Mouse (Mus musculus) gastrocnemius, adult 8-10 months (tissue): Measurements from ENCODE around the gene Rnf183. TPM values are rescaled to one million over a fixed set of nuclear protein-coding genes. Genes with fewer than 3 reads are reported as not detected.

Experiments
- DNase-seq, 2 experiments: peaks; one replicate each; pipeline ENCODE4 v3.0.0; 2022; ENCODE audit warnings: low spot score in 2 of 2
- total RNA-seq, 4 experiments: library from RNA; stranded (reverse); gene quantifications; 2 replicates each; pipeline ENCODE4 v1.2.4; 2022

The Rnf183 gene
- total RNA-seq, 4 experiments from 2014 or later, result not detected

DNA sequence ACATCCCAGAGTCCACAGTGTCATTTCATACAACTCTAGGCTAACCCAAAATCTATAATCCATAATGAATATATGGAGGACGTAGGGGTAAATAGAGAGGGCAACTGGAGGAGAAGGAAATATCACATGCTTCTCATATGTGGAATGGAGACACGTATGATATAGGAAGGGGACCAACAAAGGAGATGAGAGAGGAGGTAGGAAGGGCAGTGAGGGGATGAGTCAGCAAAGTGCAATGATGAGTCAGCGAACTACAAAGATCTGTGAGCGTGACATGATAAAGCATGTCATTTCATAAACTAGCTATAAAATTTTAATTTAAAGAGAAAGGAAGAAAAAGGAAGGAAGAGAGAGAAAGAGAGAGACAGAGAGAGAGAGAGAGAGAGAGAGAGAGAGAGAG, 3.5 kb downstream of the Rnf183 start:
- no peak for DNase-seq

DNA sequence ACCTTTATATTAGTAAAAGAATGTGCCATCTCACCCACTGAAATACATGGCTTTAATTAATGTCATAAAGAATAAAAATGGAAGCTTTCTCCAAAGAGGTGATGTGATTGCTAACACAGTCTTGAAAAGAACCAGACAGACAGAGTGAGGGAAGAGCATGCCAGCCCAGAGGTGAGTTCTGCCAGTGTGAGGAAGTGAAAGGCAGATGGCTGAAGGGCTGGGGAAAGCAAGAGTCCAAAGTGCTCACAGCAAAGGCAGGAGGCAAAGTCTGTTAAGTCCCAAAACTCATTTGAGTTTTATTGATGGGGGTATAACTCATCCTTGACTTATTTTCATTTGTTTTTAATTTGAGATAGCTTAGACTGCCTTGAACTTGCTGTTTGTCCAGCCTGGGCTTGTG, 4.4 kb downstream of the Rnf183 start:
- DNase-seq, result no peak

DNA sequence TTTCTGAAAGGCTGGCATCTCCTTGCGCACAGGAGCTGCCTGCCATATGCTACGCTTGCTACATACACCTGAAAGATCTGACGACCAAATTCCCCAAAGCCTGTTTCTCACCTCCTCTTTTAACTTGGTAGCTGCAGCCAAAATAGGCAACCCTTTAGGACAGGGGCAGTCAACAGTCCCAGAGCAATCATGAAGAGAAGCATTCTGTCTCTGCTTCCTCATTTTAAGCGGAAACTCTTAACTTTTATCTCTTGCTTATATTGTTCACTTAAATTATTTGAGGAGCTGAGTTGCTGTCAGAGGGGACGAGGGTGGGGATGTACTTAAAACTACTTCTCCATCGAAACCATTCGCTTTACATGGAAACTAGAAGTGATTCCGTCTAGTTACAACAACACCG, 5.4 kb downstream of the Rnf183 start:
- DNase-seq, result no peak

DNA sequence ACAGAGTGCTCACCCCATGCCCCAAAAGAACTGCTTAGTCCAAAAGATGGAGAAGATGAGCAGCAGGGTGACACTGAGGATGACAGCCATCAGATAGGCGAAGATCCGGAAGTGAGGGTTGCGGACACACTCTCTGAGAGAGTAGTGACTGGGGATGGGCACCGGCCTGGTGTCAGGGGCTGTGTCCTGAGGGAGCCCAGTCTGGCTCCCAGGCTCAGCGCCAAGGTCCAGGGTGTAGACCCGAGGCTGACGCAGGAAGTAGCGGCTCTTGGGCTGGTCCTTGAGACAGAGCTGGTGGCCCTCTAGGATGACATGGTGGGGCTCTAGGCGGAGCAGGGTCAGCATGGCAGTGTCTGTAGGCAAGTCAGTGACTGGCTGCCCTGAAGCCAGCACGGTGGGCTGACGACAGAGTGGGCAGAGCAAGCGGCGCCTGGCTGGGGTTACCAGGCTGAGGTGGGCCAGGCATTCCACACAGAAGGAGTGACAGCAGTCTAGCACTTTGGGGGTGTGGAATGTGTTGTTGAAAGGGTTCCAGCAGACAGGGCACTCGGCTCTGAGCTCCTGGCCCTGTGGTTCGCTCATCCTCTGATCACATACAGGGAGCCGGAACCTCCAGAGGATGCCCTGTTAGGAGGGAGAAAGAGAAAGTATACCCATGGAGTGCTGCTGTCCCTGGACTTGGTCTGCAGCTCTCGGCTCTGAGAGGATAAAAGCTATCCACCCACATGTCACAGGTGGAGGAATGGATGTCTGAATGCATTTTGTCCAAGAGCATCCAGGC, 6.9 kb downstream of the Rnf183 start:
- DNase-seq, result no peak

DNA sequence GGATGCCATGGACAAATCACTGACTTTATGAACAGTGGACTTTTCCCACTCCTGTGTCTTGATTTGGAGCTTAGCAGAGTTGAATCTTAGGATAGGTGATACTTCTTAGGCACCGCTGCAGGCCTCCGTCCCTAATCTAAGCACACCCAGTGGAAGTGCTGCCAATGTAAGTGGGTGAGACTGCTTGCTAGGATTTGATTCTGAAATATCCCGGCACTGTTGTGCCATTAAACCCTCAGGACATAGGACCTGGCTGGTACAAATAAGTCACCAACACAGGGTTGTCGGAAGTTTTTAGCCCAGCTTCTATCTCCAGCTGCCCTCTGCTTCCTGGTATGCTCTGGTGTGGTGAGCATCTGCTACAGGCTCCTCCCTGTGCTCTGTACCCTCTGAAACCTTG, 9.2 kb downstream of the Rnf183 start:
- DNase-seq, result no peak

DNA sequence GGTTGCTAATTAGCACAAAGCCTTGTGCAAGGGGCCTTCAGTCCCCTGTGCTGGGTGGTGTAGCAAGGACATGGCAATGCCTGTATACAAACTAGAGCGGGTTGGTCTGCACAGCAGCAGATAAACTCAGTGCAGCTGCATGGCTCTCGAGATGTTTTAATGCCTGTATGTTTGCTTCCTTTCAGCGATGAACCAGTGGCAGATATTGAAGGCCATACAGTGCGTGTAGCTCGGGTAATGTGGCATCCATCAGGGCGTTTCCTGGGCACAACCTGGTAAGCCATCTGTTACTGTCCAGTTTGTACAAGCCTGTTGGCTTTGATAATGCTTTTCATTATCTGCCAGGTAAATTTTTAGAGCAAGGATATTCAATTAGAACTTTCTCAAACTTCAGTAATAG, 16.0 kb downstream of the Rnf183 start:
- no peak for DNase-seq

DNA sequence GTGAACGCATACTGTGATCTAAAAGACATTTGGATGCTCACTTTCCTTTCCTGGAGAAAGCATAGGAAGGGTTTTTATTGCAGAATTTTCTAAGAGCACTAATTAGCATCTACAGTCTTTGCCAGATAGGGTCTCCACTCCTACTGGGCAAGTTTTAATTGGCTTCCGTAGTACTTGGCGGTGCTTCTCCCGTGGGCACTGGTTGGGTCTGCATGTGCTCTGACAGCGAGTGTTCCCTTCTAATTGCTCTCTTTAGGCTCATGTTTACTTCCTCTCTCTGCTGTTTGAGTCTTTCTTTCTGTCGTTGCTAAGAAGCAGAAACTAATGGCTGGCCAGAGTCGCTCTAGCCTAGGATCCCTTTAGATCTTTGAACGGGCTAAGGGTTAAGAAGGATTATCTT, 16.6 kb downstream of the Rnf183 start:
- no peak for DNase-seq

DNA sequence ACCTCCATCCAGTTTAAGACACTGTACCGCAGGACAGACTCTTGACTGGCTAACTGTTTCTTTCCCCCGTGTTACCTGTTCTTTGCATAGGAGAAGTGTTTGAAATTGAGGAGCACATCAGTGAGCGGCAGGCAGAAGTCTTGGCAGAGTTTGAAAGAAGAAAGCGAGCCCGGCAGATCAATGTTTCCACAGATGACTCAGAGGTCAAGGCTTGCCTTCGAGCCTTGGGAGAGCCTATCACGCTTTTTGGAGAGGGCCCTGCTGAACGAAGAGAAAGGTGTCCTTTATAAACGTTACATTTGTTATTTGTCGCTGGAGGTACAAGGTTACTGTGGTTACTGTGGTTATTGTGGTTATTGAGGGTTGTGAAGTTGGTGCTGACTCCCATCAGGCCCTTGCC, 23.4 kb downstream of the Rnf183 start:
- DNase-seq, result no peak

DNA sequence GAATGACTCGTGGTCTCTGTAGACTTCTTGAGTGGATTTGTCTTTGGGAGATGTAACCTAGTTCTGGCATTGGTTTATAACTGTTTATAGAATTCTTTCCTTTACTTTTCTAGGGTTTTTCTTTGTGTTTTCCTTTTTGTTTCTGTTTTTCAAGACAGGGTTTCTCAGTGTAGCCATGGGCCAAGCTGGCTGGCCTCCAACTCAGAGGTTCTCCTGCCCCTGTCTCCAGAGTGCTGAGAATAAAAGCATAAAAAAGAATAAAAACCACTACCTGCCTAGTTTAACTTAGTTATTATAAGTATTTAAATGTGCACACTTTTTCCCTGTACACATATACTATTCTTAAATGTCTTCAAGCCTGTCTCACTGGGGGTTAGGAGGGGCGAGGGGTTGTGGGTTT, 24.7 kb downstream of the Rnf183 start:
- DNase-seq, result no peak

DNA sequence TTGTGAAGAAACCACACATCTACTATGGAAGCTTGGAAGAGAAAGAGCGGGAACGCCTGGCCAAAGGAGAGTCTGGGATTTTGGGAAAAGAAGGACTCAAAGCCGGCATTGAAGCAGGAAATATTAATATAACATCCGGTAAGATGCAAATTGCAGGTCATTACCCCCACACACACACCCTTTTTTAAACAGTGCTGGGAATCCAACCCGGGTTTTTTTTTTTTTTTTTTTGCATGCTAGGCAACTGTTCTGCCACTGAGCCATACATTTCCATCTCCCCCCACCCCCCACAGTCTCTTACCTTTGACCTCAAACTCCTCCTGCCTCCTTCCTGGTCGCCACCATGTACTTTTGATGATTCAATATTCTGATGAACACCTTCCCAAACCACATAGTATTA, 25.4 kb downstream of the Rnf183 start:
- DNase-seq, result no peak

DNA sequence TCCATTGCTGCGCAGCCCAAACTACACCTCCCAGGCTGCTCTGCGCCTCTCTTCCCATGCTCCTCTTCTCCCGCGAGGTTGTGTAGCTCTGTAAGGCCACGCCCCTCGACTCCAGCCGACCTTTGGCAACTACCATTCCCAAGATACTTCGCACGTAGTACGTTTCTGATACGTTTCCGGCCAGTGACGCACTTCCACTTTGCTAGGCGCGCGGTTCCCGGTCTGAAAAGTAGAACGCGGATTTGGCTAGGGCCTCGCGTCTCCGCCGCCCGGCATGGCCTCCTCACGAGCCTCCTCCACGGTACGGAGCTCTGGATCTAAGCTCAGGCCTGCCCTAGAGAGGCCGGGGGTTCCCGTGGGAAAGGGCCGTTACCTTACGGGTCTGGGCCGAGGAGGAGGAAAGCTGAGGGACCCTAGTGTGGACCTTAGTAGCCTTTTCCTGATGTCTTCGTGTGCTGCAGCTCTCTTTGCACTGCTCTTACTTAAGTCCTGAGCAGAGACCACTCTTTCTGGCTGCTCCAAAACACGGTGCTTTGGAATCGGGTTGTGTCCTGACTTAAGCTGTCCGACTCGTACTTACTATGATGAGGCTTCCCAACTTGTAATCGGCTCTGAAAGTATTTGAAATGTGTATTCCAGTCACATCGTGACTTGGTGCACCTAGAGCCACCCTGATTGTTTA, 26.3 kb downstream of the Rnf183 start, which contains the start of the genes Cdc26 and Prpf4:
Gene Cdc26, minus strand, starts transcription at position 42 of the 682 bp plus-strand sequence.
Gene Prpf4, plus strand, starts transcription at position 197 of the 682 bp plus-strand sequence.
- peak; percentile 96 to 98 for DNase-seq

DNA sequence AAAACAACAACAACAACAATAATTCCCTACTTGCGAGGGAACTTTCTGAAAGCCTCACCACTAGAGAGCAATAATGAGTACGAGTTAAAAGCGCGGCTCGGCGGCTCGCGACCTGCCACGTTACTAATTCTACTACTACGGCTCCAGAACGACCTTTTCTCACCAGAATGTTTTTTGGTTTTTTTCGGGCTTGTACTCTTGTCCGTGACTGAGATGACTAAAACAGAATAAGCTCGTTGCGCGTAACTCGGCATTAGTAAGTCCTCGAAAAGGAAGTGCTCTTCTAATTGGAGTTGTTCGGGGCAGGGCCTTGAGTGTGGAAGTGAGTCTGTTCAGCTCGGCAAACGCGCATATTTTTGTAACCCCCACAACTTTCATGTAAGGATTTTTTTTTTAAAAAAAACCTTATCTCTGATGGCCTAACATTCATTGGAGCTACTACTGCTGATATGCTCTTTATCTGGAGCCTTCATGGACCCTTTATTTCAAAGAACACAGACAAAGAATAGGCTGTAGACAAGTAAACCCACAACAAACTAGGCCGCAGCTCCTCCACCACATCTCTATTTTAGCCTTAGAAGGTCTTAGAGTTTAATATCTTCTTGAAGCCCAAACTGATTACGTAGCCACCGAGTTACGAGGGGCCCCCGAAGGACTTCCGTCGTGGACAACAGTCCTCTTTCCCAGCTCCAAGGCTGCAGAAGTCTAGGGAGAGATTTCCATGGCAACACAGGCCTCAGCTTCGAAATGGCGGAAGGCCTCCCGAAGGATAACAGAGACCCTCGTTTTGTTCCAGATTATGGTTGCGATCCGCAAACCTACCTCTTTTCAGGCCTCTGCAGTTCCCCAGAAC, 27.1 kb downstream of the Rnf183 start:
- no peak for DNase-seq

DNA sequence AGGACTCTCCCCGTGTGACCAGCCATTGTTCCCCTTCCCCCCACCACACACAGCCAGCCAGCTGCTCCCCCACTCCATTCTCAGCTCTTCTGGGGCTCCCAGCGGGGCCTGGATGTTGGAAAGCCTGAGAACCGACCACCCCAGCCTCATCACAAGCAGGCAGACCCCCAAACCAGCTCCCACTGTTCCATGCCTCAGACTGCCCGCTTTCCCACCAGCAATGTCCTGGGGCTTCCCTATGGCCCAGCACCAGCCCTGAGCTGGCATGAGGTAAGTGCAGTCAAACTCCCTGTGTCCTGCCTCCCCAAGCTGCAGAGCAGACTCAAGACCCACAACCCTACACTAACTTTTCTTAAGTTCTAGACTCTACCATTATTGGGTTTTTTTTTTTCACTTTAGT, 28.9 kb downstream of the Rnf183 start:
- no peak for DNase-seq

DNA sequence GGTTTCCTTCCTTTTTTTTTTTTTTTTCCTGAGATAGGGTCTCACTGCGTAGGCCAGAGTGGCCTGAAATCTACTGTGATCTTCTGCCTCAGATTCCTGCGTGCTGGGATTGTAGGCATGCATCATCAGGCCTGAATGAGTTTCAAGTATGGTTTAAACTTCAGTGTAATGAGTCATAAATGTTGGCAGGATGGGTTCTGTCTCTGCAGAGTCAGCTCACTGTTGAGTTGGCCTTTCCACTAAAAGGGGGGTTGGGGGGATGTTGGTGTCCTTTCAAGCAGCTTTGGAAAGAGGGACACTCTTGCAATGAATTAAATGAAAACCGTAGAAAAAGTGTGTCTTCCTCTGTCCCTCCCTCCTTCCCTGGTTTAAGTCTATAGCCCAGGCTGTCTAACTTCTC, 36.1 kb downstream of the Rnf183 start:
- DNase-seq, result no peak

DNA sequence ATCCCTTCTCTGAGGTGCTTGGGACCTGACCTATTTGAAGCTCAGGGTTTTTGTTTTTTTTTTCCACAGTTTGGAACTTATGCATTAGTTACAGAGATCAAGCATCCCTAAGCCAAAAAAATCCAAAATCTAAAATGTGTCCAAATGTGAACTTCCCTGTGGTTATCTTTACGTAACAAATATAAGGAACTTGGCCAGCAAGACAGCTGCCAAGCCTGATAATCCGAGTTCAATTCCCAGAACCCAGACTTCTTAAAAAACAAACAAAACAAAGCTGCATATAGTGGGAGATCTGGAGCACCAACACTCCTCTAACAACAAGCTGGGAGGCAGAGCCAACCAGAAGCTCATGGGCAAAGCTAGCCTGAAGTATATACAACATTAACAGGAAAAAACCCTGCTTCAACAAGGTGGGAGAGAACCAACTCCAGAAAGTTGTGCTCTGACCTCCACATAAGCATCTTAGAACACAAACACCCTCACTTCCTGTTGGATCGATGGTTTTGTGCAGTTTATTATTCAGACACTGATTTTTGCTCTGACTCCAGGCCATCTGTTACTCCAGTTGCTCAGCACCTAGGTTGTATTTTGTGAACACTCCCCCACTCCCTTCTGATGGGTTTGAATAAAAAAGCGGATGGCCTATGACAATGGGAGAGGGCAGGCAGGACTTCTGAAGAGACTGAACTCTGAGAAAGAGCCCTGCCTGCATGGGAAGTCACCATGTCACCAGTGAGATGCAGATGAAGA, 37.3 kb downstream of the Rnf183 start:
- no peak for DNase-seq

DNA sequence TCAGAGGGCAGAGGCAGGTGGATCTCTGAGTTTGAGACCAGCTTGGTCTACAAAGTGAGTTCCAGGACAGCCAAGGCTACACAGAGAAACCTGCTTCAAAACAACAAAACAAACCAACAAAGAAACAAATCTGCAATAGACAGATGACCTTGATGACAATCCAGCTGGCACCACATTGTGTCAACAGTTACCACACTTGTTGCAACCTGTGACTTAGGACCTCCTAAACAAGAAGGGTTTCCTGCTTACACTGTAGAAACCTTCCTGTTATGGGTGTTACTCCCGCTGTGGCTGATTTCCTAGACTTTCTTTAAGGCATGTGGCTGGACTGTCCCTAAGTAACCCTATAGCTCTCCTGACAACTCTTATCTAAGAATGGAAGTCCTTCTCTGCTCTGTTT, 39.2 kb downstream of the Rnf183 start:
- no peak for DNase-seq

DNA sequence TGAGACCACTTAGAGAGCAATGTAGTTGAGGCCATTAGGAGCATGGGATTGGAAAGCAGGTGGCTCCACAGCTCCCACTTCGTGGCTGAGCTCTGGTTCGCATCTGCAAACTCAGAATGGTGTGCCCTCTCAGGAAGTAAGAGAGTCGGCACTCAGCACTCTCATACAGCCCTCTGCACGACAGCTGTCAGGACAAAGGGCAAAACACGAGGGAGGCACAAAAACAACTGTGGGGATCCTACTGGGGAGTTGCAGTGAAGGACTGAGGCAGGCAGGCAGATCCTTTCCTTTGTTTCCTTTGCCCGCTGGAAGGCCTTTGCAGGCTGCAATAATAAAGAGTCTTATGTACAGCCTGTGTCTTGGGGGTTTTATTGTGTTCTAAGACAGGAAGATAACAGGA, 41.6 kb downstream of the Rnf183 start:
- DNase-seq, result no peak

DNA sequence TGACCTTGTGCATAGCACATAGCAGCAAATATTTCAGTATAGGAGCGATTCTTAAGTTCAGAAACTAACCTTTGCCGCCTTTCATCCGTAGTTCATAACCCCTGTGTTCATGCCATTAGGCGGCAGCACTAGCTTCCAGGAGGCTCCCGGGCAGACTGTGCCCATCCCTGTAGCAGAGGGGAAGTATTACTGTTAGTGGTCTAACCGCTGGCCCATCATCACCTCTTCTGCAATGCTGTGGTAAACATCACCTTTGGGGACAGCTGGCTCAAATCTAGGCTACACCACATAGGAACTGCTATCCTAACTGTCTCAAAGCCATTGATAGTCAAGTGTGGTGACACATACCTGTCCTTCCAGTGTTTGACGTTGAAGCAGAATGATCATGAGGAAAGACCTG, 43.2 kb downstream of the Rnf183 start:
- no peak for DNase-seq

DNA sequence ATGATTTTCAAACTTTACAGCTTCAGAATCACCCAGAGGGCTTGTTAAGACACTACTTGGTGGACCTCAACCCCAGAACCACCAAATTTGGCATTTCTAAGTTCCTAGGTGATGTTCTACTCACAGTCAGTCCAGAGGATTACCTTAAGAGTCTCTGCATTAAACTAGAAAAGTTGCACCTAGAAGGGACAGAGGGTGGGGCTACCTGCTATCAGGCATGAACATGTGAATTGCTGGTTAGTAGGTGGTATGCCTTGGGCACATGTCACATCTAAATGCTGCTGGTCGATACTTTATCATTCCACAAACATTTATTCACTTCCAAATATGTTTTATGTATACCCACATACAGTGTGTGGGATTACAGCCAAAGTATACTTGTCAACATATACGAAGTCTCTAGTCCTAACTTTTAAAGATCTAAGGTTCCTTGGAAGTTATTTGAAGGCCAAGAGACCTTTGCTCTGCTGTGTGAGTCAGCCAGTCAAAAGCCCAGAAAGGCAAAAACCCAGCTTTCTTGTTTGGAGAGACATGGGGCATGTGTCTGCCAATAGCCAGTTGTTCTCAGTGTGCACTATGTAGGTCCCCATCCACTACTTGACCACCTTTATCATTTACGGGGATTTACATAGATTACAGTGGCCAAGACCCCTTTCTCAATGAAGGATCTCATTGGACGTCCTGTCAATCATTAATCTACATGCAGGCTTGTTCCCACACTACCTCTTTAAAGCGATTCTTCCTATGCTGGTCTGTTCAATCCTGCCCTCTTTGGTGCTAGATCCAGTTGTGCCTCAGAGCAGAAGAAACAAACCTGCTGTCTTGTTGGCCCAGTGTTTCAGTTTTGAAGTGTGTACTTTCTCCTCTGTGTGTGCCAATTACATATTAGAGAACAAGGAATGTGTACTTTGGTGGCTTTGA, 45.2 kb downstream of the Rnf183 start:
- DNase-seq, result no peak

DNA sequence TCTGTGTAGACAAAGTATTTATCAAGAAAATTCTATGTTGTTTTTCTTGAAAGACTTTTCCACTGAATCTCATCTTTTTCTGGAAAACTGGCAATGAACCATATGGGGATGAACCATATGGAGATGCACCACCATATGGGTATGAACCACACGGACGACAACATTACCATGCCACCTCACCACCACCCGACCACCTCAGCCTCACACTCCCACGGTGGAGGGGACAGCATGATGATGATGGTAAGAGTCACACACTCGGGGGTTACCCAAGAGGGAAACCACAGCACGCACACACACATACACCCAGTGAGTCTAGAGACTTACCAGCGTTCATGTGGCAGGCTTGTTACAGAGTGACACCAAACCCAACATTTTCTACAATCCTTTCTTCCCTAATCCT, 49.6 kb downstream of the Rnf183 start:
- DNase-seq, result no peak
